Mouse (Mus musculus) neutrophil, adult 59 days (primary cell): ENCODE results near the gene Hnrnpf. TPM values are rescaled to one million over a fixed set of nuclear protein-coding genes. Genes with fewer than 3 reads are reported as not detected.

ENCODE experiments used
- total RNA-seq, 2 experiments: library from RNA; stranded (reverse); gene quantifications; 1 replicate in 1 of 2; 2 replicates in 1 of 2; pipeline ENCODE4 v1.2.4; 2023

Gene Hnrnpf
- total RNA-seq = 100 to 1,000 TPM; 515 to 584 TPM

DNA sequence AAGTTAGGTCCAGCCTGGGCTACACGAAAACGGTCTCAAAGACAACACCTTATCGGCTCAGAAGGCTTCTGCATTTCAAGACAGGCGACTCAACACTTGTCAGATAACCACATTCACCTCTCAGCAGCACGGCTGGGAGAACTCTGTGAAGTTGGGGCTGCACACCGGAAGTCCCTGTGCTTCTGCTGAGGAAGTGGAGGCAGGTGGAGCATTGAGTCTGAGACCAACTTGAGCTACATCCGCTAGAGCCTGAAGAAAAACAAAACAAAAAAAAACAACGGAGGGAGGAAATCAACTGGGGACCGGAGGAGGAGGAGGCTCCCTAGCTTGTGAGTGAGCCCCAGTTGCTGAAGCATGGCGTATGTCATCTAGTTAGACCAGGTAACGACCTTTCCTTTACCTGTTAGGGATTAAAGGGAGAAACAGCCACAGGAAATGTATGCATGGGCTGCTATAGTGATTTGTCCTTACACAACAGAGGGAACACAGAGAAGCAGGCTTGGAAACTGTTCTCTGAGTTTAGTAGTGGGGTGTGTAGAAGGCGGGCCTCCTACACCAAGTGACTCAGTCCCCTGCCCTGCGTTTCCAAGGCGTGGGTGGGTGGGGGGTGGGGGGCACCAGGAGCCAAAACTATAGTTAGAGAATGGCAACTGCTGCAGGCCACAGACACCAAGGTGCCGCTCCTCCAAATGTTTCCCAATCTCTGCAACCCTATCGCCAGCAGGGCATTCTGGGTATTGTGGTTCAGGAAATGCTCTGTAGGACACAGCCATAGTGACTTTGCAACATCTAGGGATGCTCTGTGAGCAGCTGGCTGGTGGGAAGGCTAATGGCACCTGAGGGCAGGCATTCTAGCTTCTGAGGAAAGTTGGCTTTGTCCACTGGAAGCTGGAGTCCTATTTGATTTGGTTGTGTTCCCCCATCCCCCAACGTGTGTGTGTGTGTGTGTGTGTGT, at the start of gene Hnrnpf:
Gene Hnrnpf, plus strand, starts transcription at position 199 of the 955 bp plus-strand sequence.

DNA sequence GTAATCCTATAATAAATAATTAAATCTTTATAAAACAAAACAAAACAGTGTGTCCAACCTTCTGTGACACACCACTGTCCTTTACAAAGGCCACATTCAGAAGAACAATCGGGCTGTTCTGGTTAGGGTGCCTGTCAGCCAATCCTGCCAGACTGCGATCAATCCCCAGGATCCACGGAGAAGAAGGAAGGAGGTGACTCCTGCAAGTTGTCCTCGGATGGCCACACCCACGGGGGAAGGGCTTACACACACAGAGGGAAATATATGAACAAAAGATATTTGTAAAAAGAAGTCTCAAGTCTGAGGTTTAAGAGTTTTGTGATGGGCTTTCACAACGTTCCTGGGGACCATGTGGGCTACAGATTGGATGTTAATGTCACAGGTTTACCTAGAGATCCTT, 38.3 kb upstream of the Hnrnpf start, which contains the start of gene Zfp239:
Gene Zfp239, plus strand, starts transcription at position 253 of the 400 bp plus-strand sequence.

GRCm38 (mm10) chr6:117937222-117937932, 37.3 kb downstream of the Hnrnpf start, which contains the start of gene Fxyd4:
Gene Fxyd4, minus strand, starts transcription at chr6:117937692.

Other genes starting within 250 kb of the Hnrnpf start
- 1 to 10 TPM; 5.0 to 9.4 TPM for gene Zfp637, start 59.1 kb upstream of the Hnrnpf start, total RNA-seq
- under 1 TPM; 0.27 to 0.55 TPM for gene Zfp239, start 38.2 kb upstream of the Hnrnpf start, total RNA-seq
- not detected for gene Fxyd4, start 37.4 kb downstream of the Hnrnpf start, total RNA-seq
- gene Rasgef1a, start 111.1 kb downstream of the Hnrnpf start, total RNA-seq = 1 to 10 TPM in 1 of 2 experiments, under 1 TPM in 1; 0.60 to 1.1 TPM
- gene Csgalnact2, start 238.8 kb downstream of the Hnrnpf start, total RNA-seq = 10 to 100 TPM; 83.7 to 94.5 TPM